In the genomic region with DNA sequence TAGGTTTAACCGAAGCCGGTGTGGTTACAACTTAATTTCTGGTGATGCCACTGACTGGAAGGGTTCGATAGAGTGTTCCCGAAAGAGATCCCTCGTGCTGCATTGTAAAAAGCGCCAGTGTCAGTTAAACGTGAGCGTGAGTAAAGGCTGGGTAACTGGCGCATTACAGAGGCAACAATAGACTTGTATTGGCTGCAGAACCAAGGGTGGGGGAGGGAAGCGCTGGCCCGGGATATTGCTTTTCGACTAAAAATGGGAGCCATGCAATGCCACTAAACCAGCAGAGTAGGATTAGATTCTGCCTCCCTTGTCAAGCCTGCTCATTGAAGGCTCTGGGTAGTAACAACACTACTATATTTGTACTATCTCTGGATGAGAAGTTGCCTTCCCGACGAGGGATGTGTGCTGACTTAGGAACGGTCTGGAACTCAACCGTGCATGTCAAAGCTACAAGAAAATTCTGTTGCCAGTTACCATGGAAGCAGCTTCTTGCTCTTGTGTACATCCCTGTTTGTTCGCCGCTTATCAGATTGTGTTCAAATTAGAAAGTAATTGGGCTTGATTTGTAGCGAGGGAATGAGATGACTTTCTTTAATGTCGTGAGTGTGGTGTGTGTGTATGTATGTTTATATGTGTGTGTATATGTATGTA, we compare ENCODE assay signal across 8 mouse cellular contexts. TPM values are rescaled to one million over a fixed set of nuclear protein-coding genes. Genes with fewer than 3 reads are reported as not detected.
DNase-seq lines count a peak whose midpoint lies in the region; ATAC-seq lines count a peak whose summit lies in the region.

No protein-coding gene starts in this region.

- WGBS in forebrain, embryonic 16.5 days = under 1% methylated on average over 20 of the region's 20 CpGs
- WGBS in limb, embryonic 12.5 days = 7% methylated on average over 20 of the region's 20 CpGs
- 2% methylated on average over 20 of the region's 20 CpGs for WGBS in neural tube, embryonic 13.5 days

- H3K36me3 ChIP-seq in forebrain, embryonic 16.5 days (ENCODE audit: control insufficient read depth, insufficient read depth) = no peaks in the 10 kb centered on the region
- H3K36me3 ChIP-seq in limb, embryonic 12.5 days = no peaks in the 10 kb centered on the region
- H3K36me3 ChIP-seq in neural tube, embryonic 13.5 days = no peaks in the 10 kb centered on the region; the same call in 1 of the 2 replicates

- H3K27ac ChIP-seq in forebrain, embryonic 16.5 days (ENCODE audit: low read length) = peak overlapping the region; percentile 85
- no peak overlapping the region for H3K27ac ChIP-seq in limb, embryonic 12.5 days
- peak overlapping the region; percentile 93 for H3K27ac ChIP-seq in neural tube, embryonic 13.5 days (replicated peaks)

- no peaks in the 10 kb centered on the region for H3K9me3 ChIP-seq in forebrain, embryonic 16.5 days (ENCODE audit: control insufficient read depth, low read length)
- H3K9me3 ChIP-seq in limb, embryonic 12.5 days = no peaks in the 10 kb centered on the region
- H3K9me3 ChIP-seq in neural tube, embryonic 13.5 days = no peaks in the 10 kb centered on the region

- no peaks in the 10 kb centered on the region for H3K27me3 ChIP-seq in forebrain, embryonic 16.5 days (replicated peaks; ENCODE audit: control insufficient read depth, insufficient read depth, low read length)
- peaks cover 27% of the 10 kb centered on the region for H3K27me3 ChIP-seq in limb, embryonic 12.5 days
- no peaks in the 10 kb centered on the region for H3K27me3 ChIP-seq in neural tube, embryonic 13.5 days

- no peak for ATAC-seq in forebrain, embryonic 16.5 days
- no peak for ATAC-seq in limb, embryonic 12.5 days (ENCODE audit: insufficient number of reproducible peaks, insufficient read depth, low FRiP score, low TSS enrichment, low read depth)
- no peak for ATAC-seq in neural tube, embryonic 13.5 days (ENCODE audit: low read depth)

- peak overlapping the region; percentile 90 for H3K9ac ChIP-seq in forebrain, embryonic 16.5 days (replicated peaks; ENCODE audit: low read depth, low read length)
- no peak overlapping the region for H3K9ac ChIP-seq in limb, embryonic 12.5 days (replicated peaks)
- peak overlapping the region; percentile 93 for H3K9ac ChIP-seq in neural tube, embryonic 13.5 days

- peak overlapping the region; percentile 86 for H3K4me3 ChIP-seq in forebrain, embryonic 16.5 days (replicated peaks; ENCODE audit: low read length)
- peak overlapping the region; percentile 76 for H3K4me3 ChIP-seq in limb, embryonic 12.5 days (replicated peaks)
- H3K4me3 ChIP-seq in neural tube, embryonic 13.5 days = peak overlapping the region; percentile 90

- peak overlapping the region; percentile 84 for H3K4me2 ChIP-seq in forebrain, embryonic 16.5 days (ENCODE audit: low read length)
- H3K4me2 ChIP-seq in limb, embryonic 12.5 days = peak overlapping the region; percentile 96
- peak overlapping the region; percentile 86 for H3K4me2 ChIP-seq in neural tube, embryonic 13.5 days

- peak; percentile 46 to 64 for DNase-seq in layer of hippocampus, postnatal 10 days (ENCODE audit: low spot score in 2 of 2)
- no peak for DNase-seq in layer of hippocampus, adult 9-11 months
- peak; percentile 42 to 46 for DNase-seq in cerebellum, adult 18-20 months
- no peak for DNase-seq in gastrocnemius, postnatal 10 days
- DNase-seq in thymus, postnatal 25 days = no peak

- H3K4me1 ChIP-seq in forebrain, embryonic 16.5 days (replicated peaks; ENCODE audit: control insufficient read depth, insufficient read depth, low read length) = peaks cover 40% of the 10 kb centered on the region
- peaks cover 22% of the 10 kb centered on the region for H3K4me1 ChIP-seq in limb, embryonic 12.5 days (replicated peaks)
- peaks cover 46% of the 10 kb centered on the region for H3K4me1 ChIP-seq in neural tube, embryonic 13.5 days (replicated peaks)

RNA-seq across cellular contexts. Expression of gene Cadm1, which starts 2.4 kb away (rescaled TPM):
- total RNA-seq in layer of hippocampus, postnatal 10 days (2021) = 100 to 1,000 TPM; 300 to 315 TPM
- 214 and 256 TPM in 2 replicates for polyA plus RNA-seq in forebrain, embryonic 16.5 days (2015; fragmentation: Nextera tagmentation; extraction: Ambion mirVana)
- polyA plus RNA-seq in limb, embryonic 12.5 days (2016; fragmentation: Nextera tagmentation; extraction: Ambion mirVana) = 46.5 and 46.6 TPM in 2 replicates
- polyA plus RNA-seq in neural tube, embryonic 13.5 days (2015; fragmentation: Nextera tagmentation; extraction: Ambion mirVana) = 155 and 157 TPM in 2 replicates
- 10 to 100 TPM in 1 of 2 experiments, 1 to 10 TPM in 1; 7.4 to 10.7 TPM for total RNA-seq in gastrocnemius, postnatal 10 days (2021)

Comparison
In these comparisons a context has a peak if more than half of its experiments do, and no peak if none do; other contexts are left out.
1. DNase-seq: peak in layer of hippocampus, postnatal 10 days (2 of 2) and cerebellum, adult 18-20 months (2 of 2); none in layer of hippocampus, adult 9-11 months (single experiment), gastrocnemius, postnatal 10 days (single experiment) and thymus, postnatal 25 days (single experiment).
2. Peak in every context shown above with its lines, with median percentiles within 50 percentile points of each other: H3K4me2 ChIP-seq and H3K4me3 ChIP-seq.